In genomic region chr14:18720601-18721591, GRCm38 (mm10) we compare ENCODE assay signal across 9 mouse cellular contexts.
"Had no signal": no experiment of that assay in that cellular context is flagged by ENCODE, and none has a peak within 500 bp of the region (broad histone marks: within the 10 kb centered on the region; RNA-seq: fewer than 3 reads in every experiment).

No protein-coding gene starts in this region.

- H3K4me1 ChIP-seq: midbrain, embryonic 13.5 days had no signal

- H3K9ac ChIP-seq: midbrain, embryonic 13.5 days had no signal

- DNase-seq: kidney, adult 18-20 months; kidney, postnatal 14 days; left cerebral cortex, postnatal 4 days; liver; lung, postnatal 14 days; right cerebral cortex, postnatal 14 days; thymus, adult 2 months; thymus, postnatal 36 days had no signal

- H3K27me3 ChIP-seq: midbrain, embryonic 13.5 days had no signal

- H3K27ac ChIP-seq: midbrain, embryonic 13.5 days had no signal

- H3K9me3 ChIP-seq: midbrain, embryonic 13.5 days had no signal

- H3K4me2 ChIP-seq: midbrain, embryonic 13.5 days had no signal

- H3K4me3 ChIP-seq: midbrain, embryonic 13.5 days had no signal

- H3K36me3 ChIP-seq: midbrain, embryonic 13.5 days had no signal

- ATAC-seq: midbrain, embryonic 13.5 days had no signal
